Mouse (Mus musculus) small intestine, adult 2 months (tissue): ENCODE measurements around the gene Rasgrp4. TPM values are rescaled to one million over a fixed set of nuclear protein-coding genes. Genes with fewer than 3 reads are reported as not detected.
A peak's percentile ranks its signal among the peaks of the same experiment; 100 is the strongest.

Source experiments
- H3K27ac ChIP-seq: fragments of 200-500 bp; 2 replicates; pipeline ENCODE4 v1.5.1; 2012; ENCODE audit warnings: low read depth, low read length, control low read depth, inconsistent platforms; ENCODE audit not compliant: insufficient read depth
- H3K27me3 ChIP-seq: fragments of 200-500 bp; 2 replicates; pipeline ENCODE4 v1.6.1; 2012; ENCODE audit warnings: mild to moderate bottlenecking, moderate library complexity, low read length, inconsistent platforms; ENCODE audit not compliant: control insufficient read depth, insufficient read depth
- H3K36me3 ChIP-seq: fragments of 200-500 bp; 2 replicates; pipeline ENCODE4 v1.6.1; 2012; ENCODE audit warnings: mild to moderate bottlenecking, low read length, control low read depth, inconsistent platforms; ENCODE audit not compliant: control insufficient read depth, insufficient read depth
- H3K4me1 ChIP-seq: fragments of 200-500 bp; 2 replicates; pipeline ENCODE4 v1.6.1; 2012; ENCODE audit warnings: low read length, inconsistent platforms, mixed read lengths; ENCODE audit not compliant: control insufficient read depth, insufficient read depth, insufficient read length
- H3K4me3 ChIP-seq: fragments of 200-500 bp; 2 replicates; pipeline ENCODE4 v1.5.1; 2012; ENCODE audit warnings: low read depth, mild to moderate bottlenecking, control low read depth, inconsistent platforms, low read length, moderate library complexity
- CTCF ChIP-seq: fragments of 200-500 bp; IDR thresholded peaks from 2 replicates; pipeline ENCODE4 v1.5.1; 2012; ENCODE audit warnings: low read depth, mild to moderate bottlenecking, control low read depth, inconsistent platforms, low read length, moderate library complexity, mixed read lengths; ENCODE audit not compliant: insufficient replicate concordance, insufficient read length; ENCODE audit errors: extremely low read depth
- POLR2A ChIP-seq: fragments of 200-500 bp; IDR thresholded peaks from 2 replicates; pipeline ENCODE4 v1.6.1; 2012; ENCODE audit warnings: low read depth, mild to moderate bottlenecking, control low read depth, inconsistent platforms, low read length, moderate library complexity
- WGBS: fragments of 180-500 bp; shearing (Covaris S2); methylation state at CpG from one replicate; pipeline ENCODE4 v1.1.7; 2018; 5-methylcytosine and 5-hydroxymethylcytosine counted together
- polyA plus RNA-seq: library from polyadenylated mRNA; depleted of rRNA; stranded (reverse); fragments of >200 nt; gene quantifications from 2 replicates; pipeline ENCODE4 v1.2.3, GENCODE M21; 2012

The Rasgrp4 gene
- polyA plus RNA-seq, 1 experiment: 3.3 TPM

GRCm38 (mm10) chr7:29146625-29147367 lies 12.1 kb downstream of the Rasgrp4 start:
- no peak for TF ChIP-seq CTCF
- no peak for TF ChIP-seq POLR2A
- Histone ChIP-seq H3K4me3 (no peak overlapping the region), H3K36me3 (no peaks in the 10 kb centered on the region), H3K4me1 (peaks cover 20% of the 10 kb centered on the region), H3K27me3 (no peaks in the 10 kb centered on the region), H3K27ac (peak overlapping the region; percentile 79)
- WGBS: 38% methylated on average over 7 of the region's 7 CpGs

- no peaks in the 10 kb centered on the region for H3K27me3 ChIP-seq
- H3K4me1 ChIP-seq: peaks cover 20% of the 10 kb centered on the region
- TF ChIP-seq POLR2A (no peak), CTCF (no peak)
- no peak overlapping the region for H3K27ac ChIP-seq
- 0 out of 2 replicates have a peak, but pooled peaks cover 1% of the 10 kb centered on the region for H3K36me3 ChIP-seq
- WGBS: 71% methylated on average over 15 of the region's 15 CpGs
- no peak overlapping the region for H3K4me3 ChIP-seq
Observed at GRCm38 (mm10) chr7:29148771-29149170, 14.1 kb downstream of the Rasgrp4 start.

GRCm38 (mm10) chr7:29151486-29151885 lies 16.8 kb downstream of the Rasgrp4 start:
- Histone ChIP-seq H3K36me3 (peaks cover 13% of the 10 kb centered on the region), H3K27ac (no peak overlapping the region), H3K4me1 (peaks cover 21% of the 10 kb centered on the region), H3K4me3 (no peak overlapping the region), H3K27me3 (no peaks in the 10 kb centered on the region)
- TF ChIP-seq CTCF (no peak), POLR2A (no peak)
- WGBS: 68% methylated on average over 10 of the region's 10 CpGs

- H3K27ac ChIP-seq: no peak overlapping the region
- H3K4me3 ChIP-seq: no peak overlapping the region
- WGBS: 97% methylated on average over 14 of the region's 14 CpGs
- TF ChIP-seq POLR2A (no peak), CTCF (no peak)
- H3K4me1 ChIP-seq: peaks cover 7% of the 10 kb centered on the region
- peaks cover 13% of the 10 kb centered on the region for H3K36me3 ChIP-seq
- H3K27me3 ChIP-seq: no peaks in the 10 kb centered on the region
Observed at GRCm38 (mm10) chr7:29154018-29154720, 19.5 kb downstream of the Rasgrp4 start.

- Histone ChIP-seq H3K36me3 (peaks cover 13% of the 10 kb centered on the region), H3K4me3 (peak overlapping the region; percentile 74), H3K4me1 (peaks cover 7% of the 10 kb centered on the region; the same call in 1 of the 2 replicates), H3K27ac (peak overlapping the region; percentile 91), H3K27me3 (no peaks in the 10 kb centered on the region)
- TF ChIP-seq CTCF (no peak), POLR2A (peak; percentile 93)
- WGBS: 9% methylated on average over 37 of the region's 37 CpGs
Observed at GRCm38 (mm10) chr7:29155196-29155837, 20.7 kb downstream of the Rasgrp4 start.

- TF ChIP-seq CTCF (0 out of 2 replicates have a peak, but pooled peaks have one; percentile 11), POLR2A (peak; percentile 49)
- no peaks in the 10 kb centered on the region for H3K27me3 ChIP-seq
- peaks cover 7% of the 10 kb centered on the region; the same call in 1 of the 2 replicates for H3K4me1 ChIP-seq
- WGBS: 1% methylated on average over 68 of the region's 68 CpGs
- H3K27ac ChIP-seq: peak within 1 kb of the TSS; percentile 97
- H3K4me3 ChIP-seq: peak within 1 kb of the TSS; percentile 74
- peaks cover 13% of the 10 kb centered on the region for H3K36me3 ChIP-seq
Observed at GRCm38 (mm10) chr7:29155838-29156782, 21.5 kb downstream of the Rasgrp4 start, which contains the start of gene Fam98c. TSS of gene Fam98c (minus strand) at chr7:29156234.
